Mouse (Mus musculus) hindbrain, postnatal 0 days (tissue): ENCODE data around the gene Kcnn3. TPM values are rescaled to one million over a fixed set of nuclear protein-coding genes. Genes with fewer than 3 reads are reported as not detected.
A peak's percentile ranks its signal among the peaks of the same experiment; 100 is the strongest.

ENCODE experiments used
- ATAC-seq: fragments of 200-750 bp; cut with Nextera tagmentation; 2 replicates; pipeline ENCODE4 v1.8.0; 2017; ENCODE audit warnings: mild to moderate bottlenecking, moderate TSS enrichment, moderate library complexity
- DNase-seq: peaks from one replicate; pipeline ENCODE4 v3.0.0-alpha.2; 2015; ENCODE audit warnings: low spot score
- H3K27ac ChIP-seq: fragments of 300-500 bp; sonication (generic); 2 replicates; pipeline ENCODE4 v1.5.1; 2014; ENCODE audit warnings: mild to moderate bottlenecking
- H3K27me3 ChIP-seq: fragments of 300-500 bp; sonication (generic); 2 replicates; pipeline ENCODE4 v1.6.1; 2014; ENCODE audit warnings: low read length, mixed read lengths; ENCODE audit not compliant: insufficient read depth
- H3K36me3 ChIP-seq: fragments of 300-500 bp; sonication (generic); 2 replicates; pipeline ENCODE4 v1.6.1; 2014; ENCODE audit warnings: low read length, mixed read lengths; ENCODE audit not compliant: insufficient read depth
- H3K4me1 ChIP-seq: fragments of 300-500 bp; sonication (generic); 2 replicates; pipeline ENCODE4 v1.6.1; 2014; ENCODE audit warnings: antibody characterized with exemption, low read length, mixed read lengths; ENCODE audit not compliant: insufficient read depth
- H3K4me2 ChIP-seq: fragments of 300-500 bp; sonication (generic); 2 replicates; pipeline ENCODE4 v1.6.1; 2014; ENCODE audit warnings: low read depth, mild to moderate bottlenecking, low read length, moderate library complexity, mixed read lengths
- H3K4me3 ChIP-seq: fragments of 300-500 bp; sonication (generic); 2 replicates; pipeline ENCODE4 v1.5.1; 2014; ENCODE audit warnings: low read length
- H3K9ac ChIP-seq: fragments of 300-500 bp; sonication (generic); replicated peaks from 2 replicates; pipeline ENCODE4 v1.6.1; 2014; ENCODE audit warnings: mild to moderate bottlenecking, low read length, moderate library complexity, mixed read lengths
- H3K9me3 ChIP-seq: fragments of 300-500 bp; sonication (generic); 2 replicates; pipeline ENCODE4 v1.6.1; 2016; ENCODE audit warnings: low read length, mixed read lengths
- CTCF ChIP-seq: IDR thresholded peaks from 2 replicates; pipeline ENCODE4 v1.5.1; 2016; ENCODE audit warnings: antibody characterized with exemption, control low read depth, low read depth
- WGBS: fragments of 180-500 bp; shearing (Covaris S2); extraction: QIAGEN DNeasy Blood & Tissue Kit; methylation state at CpG from one replicate; pipeline ENCODE4 v1.1.7; 2014; 5-methylcytosine and 5-hydroxymethylcytosine counted together
- polyA plus RNA-seq: library from polyadenylated mRNA; unstranded; fragments of >200 nt; fragmentation: Nextera tagmentation; extraction: Ambion mirVana; gene quantifications from 2 replicates; pipeline ENCODE4 v1.2.1, GENCODE M21; 2015
- total RNA-seq: library from RNA; depleted of rRNA; stranded (reverse); fragments of >200 nt; gene quantifications from 2 replicates; pipeline ENCODE4 v1.2.3, GENCODE M21; 2014

The Kcnn3 gene
- total and polyA plus RNA-seq, 2 experiments from 2014 or later = 7.4 to 27.3 TPM

DNA sequence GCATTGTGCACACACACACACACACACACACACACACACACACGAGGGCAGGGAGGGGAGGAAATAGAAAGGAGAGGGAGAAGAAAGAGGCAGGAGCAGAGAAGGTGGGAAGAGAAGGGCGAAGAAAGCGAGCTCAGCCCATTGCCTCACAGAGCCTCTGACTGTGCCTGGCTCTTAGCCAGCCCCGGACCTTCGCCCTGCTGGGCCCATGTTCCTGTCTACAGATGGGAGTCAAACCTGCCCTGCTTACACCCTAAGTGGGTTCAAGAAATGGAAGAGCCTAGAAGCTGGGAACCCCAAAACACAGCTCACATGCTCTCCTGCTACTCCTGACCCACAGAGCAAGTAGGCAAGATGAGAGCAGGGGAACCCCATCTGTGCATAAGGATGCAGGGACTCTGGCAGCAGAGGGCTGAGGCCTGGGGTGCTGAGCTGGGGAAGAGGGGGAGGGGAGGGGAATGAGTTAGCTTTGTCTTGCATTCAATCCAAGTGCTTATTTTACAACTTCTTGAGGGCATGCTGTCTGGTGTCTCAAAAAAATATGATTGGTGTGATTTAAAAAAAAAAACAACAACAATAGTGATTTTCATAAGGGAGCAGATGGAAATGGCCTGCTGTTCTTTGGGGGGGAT is 105.0 kb downstream of the Kcnn3 start:
- Histone ChIP-seq H3K27ac (peak overlapping the region; percentile 51; the same call in 1 of the 2 replicates), H3K4me3 (no peak overlapping the region), H3K36me3 (no peaks in the 10 kb centered on the region), H3K9me3 (no peaks in the 10 kb centered on the region), H3K4me2 (no peak overlapping the region), H3K9ac (no peak overlapping the region), H3K4me1 (peaks cover 15% of the 10 kb centered on the region), H3K27me3 (no peaks in the 10 kb centered on the region)
- TF ChIP-seq CTCF = no peak
- DNase-seq = peak; percentile 32
- ATAC-seq = no peak
- 40% methylated on average over 5 of the region's 5 CpGs for WGBS

DNA sequence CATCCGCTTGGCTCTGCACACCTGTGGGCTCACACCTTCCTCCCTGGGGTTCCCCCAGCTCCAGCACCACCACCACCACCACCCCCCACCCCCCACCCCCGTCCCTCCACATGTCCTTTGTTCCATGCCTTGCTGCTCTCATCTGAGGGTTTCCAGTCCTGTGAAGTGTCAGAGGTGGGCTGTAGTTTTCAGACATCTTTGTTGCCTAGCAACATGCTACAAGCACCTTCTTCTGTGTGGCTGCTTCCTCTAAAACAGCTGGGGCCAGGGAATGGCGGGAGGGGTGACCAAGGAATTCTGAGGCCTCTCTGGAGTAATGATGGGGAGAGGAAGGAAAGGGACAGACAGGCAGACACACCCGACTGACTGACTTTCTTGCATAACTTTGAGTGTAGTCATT is 106.6 kb downstream of the Kcnn3 start:
- peak; percentile 34 for DNase-seq
- no peak for ATAC-seq
- Histone ChIP-seq H3K4me1 (peaks cover 17% of the 10 kb centered on the region), H3K9me3 (no peaks in the 10 kb centered on the region), H3K9ac (no peak overlapping the region), H3K36me3 (no peaks in the 10 kb centered on the region), H3K27ac (peak overlapping the region; percentile 60; the same call in 1 of the 2 replicates), H3K4me2 (no peak overlapping the region), H3K4me3 (no peak overlapping the region), H3K27me3 (no peaks in the 10 kb centered on the region)
- WGBS = 36% methylated on average over 4 of the region's 4 CpGs
- no peak for TF ChIP-seq CTCF

DNA sequence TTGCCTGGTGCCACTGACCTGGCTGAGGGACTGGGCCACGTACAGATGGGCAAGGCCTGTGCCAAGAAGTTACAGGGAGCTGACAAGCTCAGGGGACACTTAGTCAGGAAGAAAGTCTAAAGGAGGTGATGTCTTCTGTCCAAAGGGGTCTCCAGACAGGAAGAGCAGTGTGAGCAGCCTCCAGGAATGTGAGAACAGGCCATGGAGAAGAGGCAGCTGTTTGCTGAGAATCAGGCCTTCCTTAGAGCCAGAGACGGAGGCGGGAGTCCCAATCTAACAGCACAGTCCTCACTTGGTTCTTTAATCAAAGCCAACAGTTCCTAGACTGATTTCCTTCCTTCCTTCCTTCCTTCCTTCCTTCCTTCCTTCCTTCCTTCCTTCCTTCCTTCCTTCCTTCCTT is 109.8 kb downstream of the Kcnn3 start:
- Histone ChIP-seq H3K36me3 (no peaks in the 10 kb centered on the region), H3K9me3 (no peaks in the 10 kb centered on the region), H3K4me3 (no peak overlapping the region), H3K9ac (no peak overlapping the region), H3K4me1 (peaks cover 24% of the 10 kb centered on the region), H3K4me2 (no peak overlapping the region), H3K27ac (no peak overlapping the region), H3K27me3 (no peaks in the 10 kb centered on the region)
- no peak for ATAC-seq
- WGBS = 77% methylated on average over 3 of the region's 3 CpGs
- DNase-seq = no peak
- no peak for TF ChIP-seq CTCF

DNA sequence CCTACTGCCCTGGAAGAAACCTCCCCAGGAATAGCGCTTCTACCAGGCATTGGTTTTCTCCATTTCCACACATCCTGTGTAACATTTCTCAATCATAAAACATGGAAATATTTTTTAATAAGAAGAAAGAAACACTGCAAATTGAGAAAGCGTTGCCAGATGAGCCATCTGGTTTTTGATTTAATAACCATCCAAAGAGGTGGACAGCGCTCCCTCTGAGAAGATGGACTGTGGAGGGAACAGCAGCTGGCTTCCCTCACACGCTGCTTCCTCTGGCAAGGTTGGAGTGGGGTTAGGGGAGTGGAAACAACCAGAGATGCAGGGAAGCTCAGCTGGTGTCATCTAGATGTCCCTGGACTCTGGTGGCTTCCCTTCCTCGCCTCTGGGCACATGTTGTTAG is 111.8 kb downstream of the Kcnn3 start:
- H3K36me3 ChIP-seq = no peaks in the 10 kb centered on the region
- no peak overlapping the region for H3K9ac ChIP-seq
- no peak overlapping the region for H3K27ac ChIP-seq
- WGBS = 76% methylated on average over 5 of the region's 5 CpGs
- no peaks in the 10 kb centered on the region for H3K9me3 ChIP-seq
- ATAC-seq = no peak
- H3K4me2 ChIP-seq = no peak overlapping the region
- peaks cover 11% of the 10 kb centered on the region; the same call in 1 of the 2 replicates for H3K4me1 ChIP-seq
- no peak for DNase-seq
- TF ChIP-seq CTCF = peak; percentile 31; the same call in 1 of the 2 replicates
- no peaks in the 10 kb centered on the region for H3K27me3 ChIP-seq
- no peak overlapping the region for H3K4me3 ChIP-seq

GRCm38 (mm10) chr3:89633531-89633930 is 113.6 kb downstream of the Kcnn3 start:
- ATAC-seq = peak; percentile 55; the same call in 1 of the 2 replicates
- Histone ChIP-seq H3K27ac (peak overlapping the region; percentile 58; the same call in 1 of the 2 replicates), H3K4me2 (no peak overlapping the region), H3K9me3 (no peaks in the 10 kb centered on the region), H3K9ac (no peak overlapping the region), H3K36me3 (no peaks in the 10 kb centered on the region), H3K4me3 (no peak overlapping the region), H3K27me3 (no peaks in the 10 kb centered on the region), H3K4me1 (peaks cover 11% of the 10 kb centered on the region; the same call in 1 of the 2 replicates)
- DNase-seq = no peak
- TF ChIP-seq CTCF = no peak
- WGBS = 63% methylated on average over 6 of the region's 6 CpGs

DNA sequence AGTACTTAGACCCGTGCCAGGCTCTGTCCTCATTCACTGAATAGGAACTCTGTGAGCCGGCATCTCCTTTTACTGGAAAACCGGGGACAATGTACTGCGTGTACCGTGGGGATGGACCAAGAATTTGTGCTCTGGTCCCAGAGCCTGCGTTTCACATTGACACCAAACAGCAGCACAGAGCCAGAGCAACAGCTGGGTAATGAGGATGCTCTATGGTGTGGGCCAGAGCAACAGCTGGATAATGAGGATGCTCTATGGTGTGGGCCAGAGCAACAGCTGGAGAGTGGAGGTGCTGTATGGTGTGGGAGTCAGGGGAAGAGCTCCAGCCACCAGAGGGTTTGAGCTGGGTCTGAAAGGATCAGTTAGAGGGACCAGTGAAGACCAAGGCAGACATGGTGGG is 114.0 kb downstream of the Kcnn3 start:
- H3K9ac ChIP-seq = no peak overlapping the region
- DNase-seq (no peak), ATAC-seq (peak; percentile 75)
- H3K27ac ChIP-seq = peak overlapping the region; percentile 58; the same call in 1 of the 2 replicates
- 67% methylated on average over 6 of the region's 6 CpGs for WGBS
- no peak overlapping the region for H3K4me2 ChIP-seq
- H3K4me1 ChIP-seq = peaks cover 11% of the 10 kb centered on the region; the same call in 1 of the 2 replicates
- TF ChIP-seq CTCF = no peak
- no peaks in the 10 kb centered on the region for H3K36me3 ChIP-seq
- no peaks in the 10 kb centered on the region for H3K27me3 ChIP-seq
- H3K9me3 ChIP-seq = no peaks in the 10 kb centered on the region
- no peak overlapping the region for H3K4me3 ChIP-seq

GRCm38 (mm10) chr3:89640804-89641203 is 120.8 kb downstream of the Kcnn3 start:
- peaks cover 1% of the 10 kb centered on the region; the same call in 1 of the 2 replicates for H3K4me1 ChIP-seq
- H3K4me2 ChIP-seq = no peak overlapping the region
- no peaks in the 10 kb centered on the region for H3K36me3 ChIP-seq
- WGBS = 46% methylated on average over 3 of the region's 3 CpGs
- H3K4me3 ChIP-seq = no peak overlapping the region
- H3K9ac ChIP-seq = no peak overlapping the region
- TF ChIP-seq CTCF = no peak
- H3K27me3 ChIP-seq = no peaks in the 10 kb centered on the region
- no peaks in the 10 kb centered on the region for H3K9me3 ChIP-seq
- ATAC-seq = no peak
- DNase-seq = no peak
- H3K27ac ChIP-seq = no peak overlapping the region
